Mouse (Mus musculus) thymus, postnatal 10 days (tissue): ENCODE measurements around the gene Abcc6.
"Not testable (repeated sequence)": the region's sequence is repeated elsewhere in the genome, so short reads cannot be mapped to it uniquely, and the experiment has no call there.

Source experiments
- DNase-seq, 2 experiments: peaks; one replicate each; pipeline ENCODE4 v3.0.0; 2021; ENCODE audit warnings: low spot score in 2 of 2

The Abcc6 gene

DNA sequence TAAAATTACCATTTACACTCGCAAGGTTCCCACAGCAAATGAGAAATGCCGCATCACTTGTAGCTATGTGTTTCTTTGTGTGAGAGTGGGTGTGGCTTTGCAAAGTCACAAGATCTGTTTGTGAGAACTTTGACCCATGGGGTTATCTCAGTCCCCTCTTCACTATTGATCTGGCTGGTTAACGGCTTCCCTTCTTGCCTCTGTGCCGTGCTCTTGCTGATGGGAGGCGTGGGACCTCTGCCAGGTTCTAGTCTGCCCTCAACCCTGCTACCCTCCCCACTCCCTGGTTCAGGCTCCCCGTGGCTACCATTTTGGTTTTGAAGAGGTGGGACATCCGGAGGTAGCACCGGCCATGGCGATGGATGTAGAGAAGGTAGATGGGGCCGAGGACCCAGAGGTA is 1.4 kb downstream of the Abcc6 start:
- DNase-seq, result no peak

DNA sequence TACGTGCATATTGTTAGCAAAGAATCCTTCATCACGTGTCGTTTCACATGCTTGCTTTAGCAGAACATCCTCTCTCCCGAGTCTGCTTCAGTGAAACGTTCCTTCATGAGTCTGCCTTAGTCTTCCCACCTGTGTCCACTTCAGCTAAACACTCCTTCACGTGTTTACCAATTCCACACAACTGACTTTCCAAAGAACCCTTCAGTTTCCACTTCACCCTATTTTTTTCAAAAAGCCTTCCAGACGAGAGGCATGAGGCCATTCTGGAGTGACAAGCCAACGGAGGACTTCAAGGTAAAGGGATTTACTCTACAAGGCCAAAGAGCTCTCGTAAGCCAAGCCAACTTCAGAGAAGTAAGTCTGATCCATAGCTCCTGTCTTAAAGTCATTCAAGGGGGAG is 4.7 kb downstream of the Abcc6 start:
- no peak for DNase-seq

DNA sequence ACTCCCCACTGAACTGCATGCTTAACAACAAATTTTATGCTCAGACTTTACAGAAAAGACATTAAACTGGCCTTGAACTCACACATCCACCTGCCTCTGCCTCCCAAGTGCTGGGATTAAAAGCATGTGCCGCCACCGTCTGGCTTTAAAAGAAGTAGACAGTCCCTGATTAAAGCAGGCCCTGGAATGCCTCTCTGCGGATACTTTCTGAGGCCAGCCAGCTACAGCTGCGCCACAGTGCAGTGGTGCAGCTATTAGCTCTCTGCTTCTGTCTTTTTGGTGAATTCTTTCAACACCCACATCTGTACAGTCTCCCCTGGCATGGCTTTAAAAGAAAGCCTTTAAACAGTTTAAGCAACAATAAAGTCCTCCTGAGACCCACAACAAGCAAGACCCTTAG is 8.2 kb downstream of the Abcc6 start:
- no peak for DNase-seq

DNA sequence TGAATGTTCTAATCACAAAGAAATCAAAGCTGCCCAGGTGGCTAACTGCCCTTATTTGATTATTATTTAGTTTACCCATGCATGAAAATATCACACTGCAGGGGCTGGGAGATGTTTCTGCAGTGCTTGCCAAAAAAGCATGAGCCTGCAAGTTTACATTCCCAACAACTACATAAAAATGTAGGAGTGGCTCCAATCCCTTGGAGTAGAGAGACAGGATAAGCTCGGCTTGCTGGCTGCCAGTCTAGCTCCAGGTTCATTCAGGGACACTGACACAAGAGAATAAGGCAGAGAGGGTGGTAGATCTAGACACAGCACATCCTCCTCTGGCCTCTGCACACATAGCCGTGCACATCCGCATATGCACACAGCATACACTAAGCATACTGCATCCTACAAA is 10.5 kb downstream of the Abcc6 start:
- no peak for DNase-seq

DNA sequence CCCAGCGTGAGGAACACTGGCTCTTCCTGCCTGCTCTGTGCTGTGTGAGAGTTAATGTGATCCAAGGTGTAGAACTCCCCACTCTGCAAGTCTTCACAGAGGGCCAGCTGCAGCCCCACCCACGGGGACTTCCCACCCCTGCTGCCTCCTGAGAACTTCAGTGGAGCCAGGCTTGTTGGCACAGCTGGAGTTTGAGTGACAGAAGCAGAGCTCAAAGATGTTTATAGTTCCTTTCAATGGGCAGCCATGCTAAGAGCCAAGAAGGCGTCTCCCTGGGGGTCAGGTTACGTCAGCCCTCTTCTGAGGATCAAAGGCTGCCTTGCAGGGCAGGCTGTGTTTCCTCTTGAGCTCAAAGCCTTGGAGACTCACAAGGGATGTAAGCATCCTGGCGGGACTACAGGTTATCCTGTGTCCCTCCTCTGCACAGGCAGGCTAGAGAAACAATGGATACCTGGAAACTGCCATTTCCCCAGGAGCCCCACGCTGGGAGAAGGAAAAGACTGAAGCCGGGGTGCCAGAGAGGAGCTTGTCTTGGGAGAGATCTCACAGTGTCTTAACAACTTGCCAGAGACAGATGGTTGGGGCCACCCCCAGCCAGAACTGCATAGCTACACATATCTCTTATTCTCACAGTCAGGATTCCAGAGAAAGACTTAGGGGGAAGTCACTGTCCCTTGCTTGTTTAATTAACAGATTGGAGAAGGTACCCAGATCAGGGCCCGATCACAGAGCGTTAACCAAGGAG is 16.7 kb downstream of the Abcc6 start:
- DNase-seq, result no peak

DNA sequence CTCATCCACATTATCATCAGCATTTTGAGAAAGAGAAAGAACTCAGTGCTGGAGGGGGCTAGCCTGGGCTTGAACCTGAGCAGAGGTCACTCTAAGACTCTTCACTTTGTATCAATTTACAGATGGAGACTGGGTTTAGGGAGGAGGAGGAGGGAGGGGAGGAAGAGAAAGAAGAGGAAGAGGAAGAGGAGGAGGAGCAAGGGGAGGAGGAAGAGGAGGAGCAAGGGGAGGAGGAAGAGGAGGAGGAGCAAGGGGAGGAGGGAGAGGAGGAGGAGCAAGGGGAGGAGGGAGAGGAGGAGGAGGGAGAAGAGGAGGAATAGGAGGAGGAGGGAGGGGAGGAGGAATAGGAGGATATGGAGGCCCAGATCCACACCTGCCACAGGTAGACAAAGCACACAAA is 18.0 kb downstream of the Abcc6 start:
- no peak for DNase-seq

DNA sequence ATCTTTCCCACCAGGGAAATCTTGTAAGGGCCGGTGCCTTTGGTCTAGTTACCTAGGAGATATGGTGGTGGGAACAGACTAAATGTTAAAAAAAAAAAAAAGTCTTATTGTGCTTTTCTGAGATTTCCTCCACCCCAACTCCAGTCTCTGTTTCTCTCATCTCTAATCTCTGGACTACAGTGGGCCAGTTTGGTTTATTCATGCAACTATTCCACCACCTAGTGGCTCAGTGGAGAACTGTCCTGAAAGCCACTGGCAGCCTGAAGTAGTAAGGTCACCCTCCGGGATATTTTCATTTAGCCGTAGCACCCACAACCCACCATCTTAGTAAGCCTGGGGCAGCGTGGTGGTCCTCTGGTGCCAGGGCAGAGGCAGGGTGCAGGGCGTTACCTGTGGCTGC is 20.5 kb downstream of the Abcc6 start:
- DNase-seq, result peak in 1 of 2 experiments; percentile 45

DNA sequence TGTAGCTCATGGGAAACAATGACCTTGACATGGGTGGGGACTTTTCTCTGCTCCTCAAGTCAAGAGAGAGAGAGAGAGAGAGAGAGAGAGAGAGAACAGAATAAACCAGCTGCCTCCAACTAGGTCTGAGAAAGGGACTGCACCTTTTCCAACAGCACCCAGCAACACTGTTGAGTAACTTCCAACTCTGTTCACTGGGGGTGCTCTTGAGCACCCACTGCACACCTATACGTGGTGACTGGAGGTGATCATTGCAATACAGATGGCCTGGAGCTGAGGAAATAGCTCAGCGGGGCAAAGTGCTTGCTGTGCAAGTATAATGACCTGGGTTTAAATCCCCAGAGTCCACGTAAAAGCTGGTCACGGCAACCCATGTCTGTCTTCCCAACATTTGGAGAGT is 27.4 kb downstream of the Abcc6 start:
- DNase-seq, result no peak

DNA sequence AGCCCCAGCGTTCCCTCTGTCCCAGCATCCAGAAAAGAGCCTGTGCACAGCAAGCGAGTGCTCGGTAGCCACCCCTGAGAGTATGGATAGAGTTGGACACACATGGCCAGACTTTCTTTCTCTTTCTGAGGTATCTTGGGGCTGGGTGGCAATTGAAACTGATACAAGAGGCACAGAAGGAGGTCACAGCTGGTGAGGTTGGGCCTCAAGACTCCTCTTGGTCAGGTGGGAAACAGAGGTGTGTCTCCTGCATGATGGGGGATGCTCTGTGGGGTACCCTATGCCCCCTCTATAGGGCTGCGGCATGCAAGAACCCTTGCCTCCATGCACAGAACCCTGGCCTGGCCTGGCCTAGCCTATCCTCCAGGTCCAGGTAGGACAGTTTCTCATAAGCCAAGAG is 29.5 kb downstream of the Abcc6 start:
- DNase-seq, result no peak

DNA sequence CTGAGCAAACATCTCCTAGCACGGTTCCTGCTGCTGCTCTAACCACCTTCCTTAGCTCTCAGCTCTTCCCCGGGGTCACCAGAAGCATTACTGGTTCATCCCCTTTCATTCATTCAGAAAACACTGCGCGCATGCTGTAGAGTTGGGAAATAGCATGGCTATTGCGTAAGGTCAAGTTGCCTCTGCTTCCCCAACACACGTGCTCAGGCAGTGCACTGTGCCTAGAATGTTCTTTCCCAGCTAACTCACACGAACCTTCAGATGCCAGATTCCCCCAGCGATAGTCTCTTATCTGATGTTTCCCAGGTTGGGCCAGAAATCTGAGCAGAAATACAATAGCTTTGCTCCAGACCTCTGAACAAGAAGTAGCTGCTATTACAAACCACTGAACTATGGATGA is 37.6 kb downstream of the Abcc6 start:
- no peak for DNase-seq

DNA sequence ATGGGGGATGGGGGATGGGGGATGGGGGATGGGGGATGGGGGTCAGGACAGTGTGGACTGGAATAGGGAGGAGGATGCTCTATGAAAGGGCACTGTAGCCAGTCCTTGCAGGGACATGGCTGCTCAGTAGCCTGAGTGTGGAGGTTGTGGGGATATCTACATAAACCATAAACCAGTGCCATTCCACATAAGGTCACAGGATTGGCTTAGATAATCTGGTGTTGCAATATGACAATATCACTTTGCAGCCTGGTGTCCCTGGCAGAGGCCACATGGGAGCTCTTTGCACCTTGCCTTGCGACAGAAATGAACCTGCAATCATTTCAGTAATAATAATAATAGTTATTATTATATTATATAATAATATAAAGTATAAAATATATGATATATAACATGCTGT is 41.8 kb downstream of the Abcc6 start:
- DNase-seq, result no peak

DNA sequence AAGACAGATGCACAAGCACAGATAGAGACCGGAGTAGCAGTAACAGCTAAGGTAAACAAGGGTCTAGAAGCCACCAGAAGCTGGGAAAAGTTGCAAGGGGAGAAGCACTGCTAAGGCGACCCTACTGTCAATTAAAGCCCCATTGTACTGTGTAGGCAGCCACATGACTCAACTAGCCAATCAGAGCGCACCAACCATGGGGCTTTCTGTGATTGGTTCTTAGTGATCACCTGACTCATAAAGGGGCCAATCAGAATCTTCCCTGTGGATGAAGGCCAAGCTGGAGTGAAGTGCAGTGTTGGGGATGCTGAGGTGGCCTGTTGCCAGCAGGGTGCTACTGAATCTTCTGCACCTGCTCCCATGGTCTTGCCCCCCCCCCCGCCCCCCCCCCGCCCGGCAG is 43.2 kb downstream of the Abcc6 start:
- no peak for DNase-seq

DNA sequence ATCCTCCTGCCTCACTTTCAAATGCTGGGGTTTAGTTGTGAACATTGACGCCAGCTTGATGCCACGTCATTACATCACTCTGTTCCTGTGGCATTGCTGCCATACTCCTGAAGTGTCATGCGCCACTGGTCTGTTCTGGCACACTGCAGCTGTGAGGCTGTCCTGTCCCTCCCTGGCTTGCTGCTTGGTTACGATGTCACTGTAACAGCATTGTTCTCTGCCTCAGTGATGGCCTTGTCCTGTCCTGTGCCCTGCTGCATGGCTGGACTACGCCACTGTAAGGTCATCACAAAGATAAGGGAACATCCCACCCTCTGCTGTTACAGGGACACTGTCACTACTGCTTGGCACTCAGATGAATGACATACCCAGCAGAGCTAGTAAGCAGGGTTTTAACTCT is 48.5 kb downstream of the Abcc6 start:
- DNase-seq, result no peak

DNA sequence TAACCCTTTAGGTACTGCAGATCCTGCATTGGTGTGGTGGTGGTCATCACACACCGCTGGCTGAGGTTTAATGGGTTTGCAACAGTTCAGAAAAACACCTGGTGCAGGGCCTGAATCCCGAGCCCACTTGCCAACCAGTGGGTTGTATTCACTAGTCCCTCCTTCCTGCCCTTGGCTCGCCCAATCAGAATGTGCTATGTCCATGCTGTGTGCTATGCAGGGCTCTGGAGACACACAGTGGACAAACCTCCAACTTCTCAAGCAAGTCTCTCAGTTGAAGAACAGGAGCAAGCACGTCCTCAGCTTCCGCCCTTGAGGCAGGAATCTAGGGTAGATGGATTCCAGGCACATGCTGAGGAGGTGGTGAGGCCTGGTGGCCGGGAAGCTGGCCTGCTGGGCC is 55.6 kb downstream of the Abcc6 start:
- no peak for DNase-seq

DNA sequence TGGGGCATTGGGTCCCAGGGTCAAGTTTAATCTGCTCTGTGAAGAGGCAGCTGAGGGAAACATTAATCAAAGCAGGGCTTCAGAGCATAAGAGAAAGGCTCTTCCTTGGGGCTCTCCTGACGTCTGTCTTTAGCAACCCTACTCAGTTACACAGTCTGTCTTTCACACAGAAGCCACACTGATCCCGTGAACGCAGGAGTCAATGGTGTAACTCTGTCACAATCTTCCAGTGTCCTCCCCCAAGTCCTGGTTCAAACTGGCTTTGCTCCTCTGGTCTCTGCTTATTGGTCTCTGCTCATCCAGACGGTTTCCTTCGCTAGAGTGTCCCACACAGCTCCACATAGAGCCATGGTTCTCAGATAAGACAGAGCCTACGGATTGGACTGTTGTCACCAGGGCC is 56.0 kb downstream of the Abcc6 start:
- DNase-seq, result no peak

DNA sequence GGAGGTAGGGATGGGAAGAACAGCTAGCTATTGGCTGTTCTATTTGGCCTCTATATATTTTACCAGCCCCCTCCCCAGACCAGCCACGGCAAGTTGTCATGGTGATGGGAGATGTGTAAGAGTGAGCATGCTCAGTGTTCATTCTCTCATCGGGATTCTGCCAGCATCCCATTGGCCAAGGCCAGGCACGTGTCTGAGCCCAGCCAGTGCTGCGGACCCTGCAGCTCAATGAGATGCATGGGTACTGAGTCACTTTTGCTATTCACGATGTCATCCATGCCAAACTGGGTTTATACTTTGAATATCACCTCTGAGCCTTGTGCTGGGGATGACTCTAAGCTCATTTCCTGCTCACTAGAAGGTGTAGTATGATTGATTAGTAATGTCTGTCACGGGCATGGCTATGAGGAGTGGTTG is 56.8 kb downstream of the Abcc6 start:
- DNase-seq, result no peak

DNA sequence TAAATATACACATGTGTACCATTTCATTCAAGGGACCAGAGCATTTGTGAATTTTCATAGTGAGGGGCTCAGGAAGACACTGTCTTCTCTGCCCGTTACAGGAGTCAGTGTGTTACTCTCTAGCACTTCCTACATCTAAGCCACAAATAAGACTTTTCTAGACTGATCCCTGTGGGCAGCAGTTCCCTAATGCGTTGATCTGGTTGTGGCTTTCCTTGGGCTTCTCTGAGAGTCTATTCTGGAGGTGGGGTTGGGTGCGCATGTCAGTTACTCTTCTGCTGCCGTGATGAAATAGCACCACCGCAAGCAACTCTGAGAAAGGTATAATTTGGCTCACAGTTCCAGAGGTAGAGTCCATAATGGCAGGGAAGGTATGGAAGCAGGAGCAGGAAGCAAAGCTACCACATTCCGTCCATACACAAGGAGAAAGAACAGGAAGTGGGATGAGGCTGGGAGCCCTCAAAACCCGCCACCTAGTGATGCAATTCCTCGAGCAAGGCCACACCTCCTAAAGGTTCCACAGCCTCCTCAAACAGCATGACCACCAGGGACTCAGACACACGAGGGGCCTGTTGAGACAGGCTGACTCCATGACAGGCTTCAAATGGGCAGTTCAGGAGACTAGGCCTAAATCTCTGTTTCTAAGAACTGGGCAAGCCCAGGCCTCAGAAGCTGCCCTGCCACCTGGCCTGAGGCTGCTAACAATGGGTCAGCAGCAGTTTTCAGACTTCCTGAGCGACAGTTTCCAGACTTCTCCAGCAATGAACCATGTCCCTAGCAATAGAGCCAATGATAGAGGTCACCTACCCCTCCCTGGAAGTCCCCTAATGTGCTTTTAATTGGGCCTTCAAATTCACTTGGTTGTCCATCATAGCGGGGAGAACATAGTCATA is 58.0 kb downstream of the Abcc6 start:
- no peak for DNase-seq

DNA sequence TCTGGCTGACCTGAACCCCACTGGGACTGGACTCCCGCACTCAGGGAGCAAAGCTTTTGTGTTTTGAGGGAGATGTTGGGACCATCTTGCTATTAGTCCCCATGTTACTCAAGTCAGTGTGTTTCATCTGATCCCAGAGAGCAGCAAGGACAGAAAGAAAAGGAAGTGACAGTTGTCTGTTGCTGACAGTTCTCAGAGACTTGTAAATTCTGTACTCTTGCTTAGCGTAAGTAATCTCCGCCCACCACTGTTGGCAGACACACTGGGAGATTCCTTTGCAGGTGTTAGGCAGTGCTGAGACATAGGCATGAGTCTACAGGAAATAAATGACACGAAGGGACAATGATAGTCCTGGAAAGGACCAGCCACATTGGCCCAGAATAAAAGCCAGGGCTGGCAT is 73.5 kb downstream of the Abcc6 start:
- no peak for DNase-seq

DNA sequence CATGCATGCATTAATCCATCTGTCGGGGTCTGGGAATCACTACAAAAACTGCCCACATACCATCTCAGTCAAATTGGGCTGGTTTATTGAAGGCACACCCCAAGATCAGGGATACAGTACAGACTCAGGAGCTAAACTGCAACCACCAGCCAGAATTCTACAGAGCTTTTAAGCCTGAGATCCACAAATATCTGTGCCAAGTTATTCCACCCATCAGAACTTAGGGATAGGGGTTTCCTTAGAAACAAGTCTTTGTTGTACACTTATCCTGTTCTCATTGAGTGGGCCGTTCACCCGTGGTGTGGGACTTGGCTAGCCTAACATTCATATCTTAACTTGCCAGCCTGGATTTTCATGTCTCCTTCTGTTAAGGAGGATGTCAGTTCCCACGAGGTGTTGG is 81.0 kb downstream of the Abcc6 start:
- DNase-seq, result no peak

DNA sequence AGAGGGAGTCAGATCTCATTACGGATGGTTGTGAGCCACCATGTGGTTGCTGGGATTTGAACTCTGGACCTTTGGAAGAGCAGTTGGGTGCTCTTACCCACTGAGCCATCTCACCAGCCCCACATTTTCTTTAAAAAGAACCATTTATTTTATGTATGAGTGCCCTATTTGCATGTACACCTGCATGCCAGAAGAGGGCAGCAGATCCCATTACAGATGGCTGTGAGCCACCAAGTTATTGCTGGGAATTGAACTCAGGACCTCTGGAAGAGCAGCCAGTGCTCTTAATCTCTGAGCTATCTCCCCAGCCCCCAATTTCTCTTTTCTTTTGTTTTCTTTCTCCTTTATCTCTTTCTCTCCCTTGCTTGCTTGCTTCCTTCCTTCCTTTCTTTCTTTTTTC is 86.8 kb downstream of the Abcc6 start:
- not testable (repeated sequence) for DNase-seq

DNA sequence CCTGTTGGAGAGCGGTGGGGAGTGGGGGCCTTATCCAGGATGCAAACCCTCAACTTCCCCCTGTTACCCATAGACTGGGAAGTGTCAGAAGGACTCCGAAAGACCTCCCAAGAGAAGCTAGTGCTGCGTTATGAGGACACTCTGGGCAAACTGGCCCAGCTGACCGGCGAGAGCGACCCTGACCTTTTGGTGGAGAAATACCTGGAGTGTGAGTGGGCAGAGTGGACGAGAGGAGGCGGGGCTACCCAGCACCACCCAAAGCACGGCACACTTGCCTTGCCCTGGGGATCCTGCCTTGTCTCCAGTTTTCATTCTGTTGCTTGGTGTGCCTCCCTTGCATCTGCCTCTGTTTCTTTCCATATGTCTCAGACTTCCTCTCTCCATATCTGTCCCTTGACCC is 88.1 kb downstream of the Abcc6 start:
- no peak for DNase-seq

DNA sequence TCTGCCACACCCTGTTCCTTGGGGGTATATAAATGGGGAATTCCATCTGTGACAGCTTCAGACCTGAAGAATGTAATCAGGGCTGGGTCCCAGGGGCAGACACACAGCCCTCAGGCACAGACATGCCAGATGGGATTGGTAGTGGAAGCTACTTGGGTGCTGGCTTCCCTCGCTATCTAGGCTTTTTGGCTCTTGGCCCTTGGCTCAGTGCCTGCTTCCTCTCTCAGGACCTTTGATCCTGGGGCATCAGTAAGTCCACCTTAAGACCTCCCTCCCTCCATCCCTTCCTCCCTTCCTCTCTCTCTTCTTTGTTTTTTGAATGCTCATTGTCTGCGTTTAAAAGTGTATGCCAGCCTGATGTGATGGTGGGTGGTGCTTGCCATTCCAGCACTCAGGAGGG is 90.3 kb downstream of the Abcc6 start:
- DNase-seq, result no peak

DNA sequence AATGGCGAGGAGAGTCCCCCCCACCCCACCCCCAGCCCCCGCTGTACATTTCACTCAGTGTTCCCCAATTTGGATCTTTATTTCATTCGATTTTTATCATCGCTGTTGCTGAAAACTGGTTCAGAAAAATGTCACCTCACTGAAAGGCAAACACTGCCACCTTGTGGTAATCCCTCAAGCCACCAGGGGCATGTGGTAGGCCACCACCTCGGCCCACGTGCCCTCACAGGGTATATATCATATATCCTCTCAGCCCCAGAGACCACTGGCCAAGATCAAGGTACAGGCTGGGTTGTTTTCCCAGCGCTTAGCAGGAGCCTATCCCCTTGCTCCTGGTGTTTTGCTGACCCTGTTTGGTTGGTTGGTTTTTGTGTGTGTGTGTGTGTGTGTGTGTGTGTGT is 95.0 kb downstream of the Abcc6 start:
- DNase-seq, result peak; percentile 57 to 82
